Mouse (Mus musculus): ENCODE results near the gene Zfp385c. TPM values are rescaled to one million over a fixed set of nuclear protein-coding genes. Genes with fewer than 3 reads are reported as not detected.
"Not testable (repeated sequence)": the region's sequence is repeated elsewhere in the genome, so short reads cannot be mapped to it uniquely, and the experiment has no call there.

The Zfp385c gene
- polyA plus RNA-seq, 1 experiment, result not detected

DNA sequence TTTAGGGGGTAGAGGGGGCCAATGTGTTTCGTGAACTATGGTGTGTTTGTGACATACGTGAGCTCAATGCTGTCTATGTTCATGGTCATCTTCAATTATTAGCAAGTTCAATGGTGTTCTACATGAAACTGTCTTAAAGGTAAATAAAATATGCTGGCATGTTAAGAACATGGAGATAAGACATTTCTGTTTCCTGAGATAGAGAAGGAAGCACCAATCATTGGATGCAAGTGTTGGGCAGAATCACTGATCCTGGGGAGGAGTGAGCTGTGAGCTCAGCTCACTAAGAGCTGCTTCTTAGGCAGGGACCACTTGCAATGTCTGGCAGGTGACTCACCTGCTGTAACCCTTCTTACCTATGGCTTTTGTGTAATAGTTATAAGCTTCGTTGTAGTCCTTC lies 90.9 kb downstream of the Zfp385c start:
- TF ChIP-seq POLR2A (IDR thresholded peaks at IDR 0.05; ENCODE audit: borderline replicate concordance, low read depth, low read length), result no peak
- no peak for TF ChIP-seq CTCF (IDR thresholded peaks at IDR 0.05; ENCODE audit: low read depth, low read length)
- H3K4me1 ChIP-seq (ENCODE audit: control insufficient read depth, insufficient read depth, low read length), result peaks cover 4% of the 10 kb centered on the region
- no peak overlapping the region for H3K27ac ChIP-seq (ENCODE audit: insufficient read depth, low read depth, low read length)
- H3K4me3 ChIP-seq (ENCODE audit: insufficient read depth, low read length), result no peak overlapping the region

DNA sequence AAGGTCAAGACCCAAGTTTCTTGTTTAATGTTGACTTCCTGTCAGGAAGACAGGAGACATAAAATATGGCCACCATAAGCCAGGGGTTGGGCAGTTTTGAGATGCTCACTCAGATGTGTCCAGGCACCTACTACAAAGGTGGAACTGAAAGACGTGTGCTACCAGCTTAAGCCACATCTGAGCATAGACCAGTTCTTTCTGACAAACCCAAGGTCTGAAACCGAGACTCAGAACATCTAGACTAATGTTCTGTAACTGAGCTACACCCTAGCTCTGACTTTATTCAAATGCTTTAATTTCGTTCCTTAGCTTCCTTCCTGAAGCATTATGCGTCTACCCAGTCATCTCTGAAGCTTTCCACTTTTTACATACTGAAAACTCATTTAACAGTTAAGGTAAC lies 94.2 kb downstream of the Zfp385c start:
- Histone ChIP-seq H3K27ac (ENCODE audit: insufficient read depth, low read depth, low read length) (no peak overlapping the region), H3K4me3 (ENCODE audit: insufficient read depth, low read length) (no peak overlapping the region), H3K4me1 (ENCODE audit: control insufficient read depth, insufficient read depth, low read length) (no peaks in the 10 kb centered on the region)
- TF ChIP-seq POLR2A (IDR thresholded peaks at IDR 0.05; ENCODE audit: borderline replicate concordance, low read depth, low read length) (no peak), CTCF (IDR thresholded peaks at IDR 0.05; ENCODE audit: low read depth, low read length) (no peak)

DNA sequence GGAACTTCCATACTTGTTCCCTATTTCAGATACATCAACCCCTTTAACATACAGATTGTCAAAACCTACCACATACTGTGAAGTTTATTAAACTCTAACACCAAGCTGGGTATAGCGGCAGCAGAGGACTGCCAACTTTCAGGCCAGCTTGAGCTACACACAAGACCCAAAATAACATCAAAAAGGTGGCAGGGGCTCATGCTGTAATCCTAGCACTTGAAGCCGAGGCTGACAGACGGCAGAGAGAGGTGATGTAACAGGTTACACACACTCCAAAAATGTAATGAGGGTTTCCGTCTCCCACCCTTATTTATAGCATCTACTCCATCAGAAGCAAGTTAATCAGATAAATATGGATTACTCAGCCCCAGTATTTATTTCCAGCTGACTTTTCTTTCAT lies 96.7 kb downstream of the Zfp385c start:
- no peak for TF ChIP-seq POLR2A (IDR thresholded peaks at IDR 0.05; ENCODE audit: borderline replicate concordance, low read depth, low read length)
- TF ChIP-seq CTCF (IDR thresholded peaks at IDR 0.05; ENCODE audit: low read depth, low read length), result no peak
- H3K4me1 ChIP-seq (ENCODE audit: control insufficient read depth, insufficient read depth, low read length), result no peaks in the 10 kb centered on the region
- H3K27ac ChIP-seq (ENCODE audit: insufficient read depth, low read depth, low read length), result no peak overlapping the region

DNA sequence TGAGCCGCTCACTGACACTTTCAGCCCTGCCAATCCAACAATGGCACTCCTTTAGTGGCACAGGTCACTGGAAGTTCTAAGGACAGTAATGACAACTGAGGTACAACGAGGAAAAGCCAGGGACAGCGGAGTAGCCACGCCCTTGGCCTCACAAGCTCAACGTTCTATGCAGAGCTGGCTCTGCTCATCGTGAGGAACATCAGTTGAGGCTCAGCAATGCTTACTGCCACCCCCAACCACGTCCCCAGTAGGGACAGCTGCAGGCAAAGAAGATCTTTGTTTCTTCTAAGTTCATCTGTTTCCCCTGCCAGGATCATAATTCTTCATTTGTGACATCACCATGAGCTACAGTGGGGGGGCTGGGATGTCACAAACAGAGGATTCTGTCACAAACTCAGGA lies 97.6 kb downstream of the Zfp385c start:
- Histone ChIP-seq H3K27ac (ENCODE audit: insufficient read depth, low read depth, low read length) (no peak overlapping the region), H3K4me3 (ENCODE audit: insufficient read depth, low read length) (no peak overlapping the region), H3K4me1 (ENCODE audit: control insufficient read depth, insufficient read depth, low read length) (0 out of 2 replicates have a peak, but pooled peaks cover under 1% of the 10 kb centered on the region)
- TF ChIP-seq POLR2A (IDR thresholded peaks at IDR 0.05; ENCODE audit: borderline replicate concordance, low read depth, low read length) (no peak), CTCF (IDR thresholded peaks at IDR 0.05; ENCODE audit: low read depth, low read length) (no peak)

More for the DNA sequence above, 96.7 kb downstream of the Zfp385c start:
- H3K4me3 ChIP-seq (ENCODE audit: insufficient read depth, low read length), result no peak overlapping the region

DNA sequence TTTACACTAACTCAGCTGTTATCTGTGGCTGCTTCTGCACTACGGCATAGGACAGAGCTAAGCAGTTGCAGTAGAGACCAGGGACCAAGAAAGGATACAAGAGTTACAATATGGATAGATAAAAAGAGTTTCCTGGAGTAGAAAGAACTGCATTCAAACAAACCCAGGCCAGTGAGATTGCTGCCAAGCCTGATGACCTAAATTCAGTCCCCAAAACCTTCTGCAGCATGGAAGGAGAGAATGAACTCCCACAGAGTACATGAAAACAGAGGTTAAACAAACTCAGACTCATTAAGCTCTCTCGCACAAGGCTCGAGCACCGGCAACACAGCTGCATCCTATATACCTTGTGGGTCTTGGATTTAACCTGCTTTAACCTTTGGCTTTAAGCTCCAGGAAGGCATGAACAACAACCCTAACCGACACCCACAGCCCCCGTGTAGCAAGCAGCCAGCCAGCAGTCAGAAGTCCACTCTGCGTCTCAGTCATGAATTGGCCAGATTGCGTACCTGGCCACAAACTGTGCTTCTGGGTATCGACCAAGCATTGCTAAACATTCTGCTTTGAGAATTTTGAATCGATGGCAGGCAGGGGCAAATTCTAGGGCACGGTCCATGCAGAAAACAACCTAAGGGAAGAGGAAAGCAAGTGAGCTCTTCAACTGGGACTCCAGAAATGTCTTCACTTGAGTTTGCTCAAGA lies 99.8 kb downstream of the Zfp385c start:
- H3K4me1 ChIP-seq (ENCODE audit: control insufficient read depth, insufficient read depth, low read length), result peaks cover 8% of the 10 kb centered on the region; the same call in 1 of the 2 replicates
- H3K27ac ChIP-seq (ENCODE audit: insufficient read depth, low read depth, low read length), result no peak overlapping the region
- TF ChIP-seq POLR2A (IDR thresholded peaks at IDR 0.05; ENCODE audit: borderline replicate concordance, low read depth, low read length), result no peak
- no peak for TF ChIP-seq CTCF (IDR thresholded peaks at IDR 0.05; ENCODE audit: low read depth, low read length)
- no peak overlapping the region for H3K4me3 ChIP-seq (ENCODE audit: insufficient read depth, low read length)

DNA sequence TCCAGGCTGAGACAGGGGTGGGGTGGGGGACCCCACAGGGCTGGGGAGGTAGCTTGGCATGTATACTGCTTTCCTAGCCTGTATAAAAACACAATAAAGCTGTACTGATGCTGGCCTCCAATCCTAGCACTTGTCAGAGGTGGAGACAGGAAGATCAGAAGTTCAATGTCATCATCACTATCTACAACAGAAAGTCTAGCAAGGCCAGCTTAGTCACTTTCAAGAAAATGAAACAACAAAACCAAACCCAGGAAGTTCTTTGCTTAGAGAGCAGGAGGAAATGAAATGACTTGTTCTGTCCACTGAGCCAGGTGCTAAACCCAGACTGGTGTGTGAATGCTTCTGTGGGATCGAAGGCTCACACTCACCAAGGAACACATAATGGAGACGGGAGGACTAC lies 103.8 kb downstream of the Zfp385c start:
- Histone ChIP-seq H3K27ac (ENCODE audit: insufficient read depth, low read depth, low read length) (no peak overlapping the region), H3K4me1 (ENCODE audit: control insufficient read depth, insufficient read depth, low read length) (peaks cover 9% of the 10 kb centered on the region; the same call in 1 of the 2 replicates), H3K4me3 (ENCODE audit: insufficient read depth, low read length) (no peak overlapping the region)
- no peak for TF ChIP-seq CTCF (IDR thresholded peaks at IDR 0.05; ENCODE audit: low read depth, low read length)
- no peak for TF ChIP-seq POLR2A (IDR thresholded peaks at IDR 0.05; ENCODE audit: borderline replicate concordance, low read depth, low read length)

DNA sequence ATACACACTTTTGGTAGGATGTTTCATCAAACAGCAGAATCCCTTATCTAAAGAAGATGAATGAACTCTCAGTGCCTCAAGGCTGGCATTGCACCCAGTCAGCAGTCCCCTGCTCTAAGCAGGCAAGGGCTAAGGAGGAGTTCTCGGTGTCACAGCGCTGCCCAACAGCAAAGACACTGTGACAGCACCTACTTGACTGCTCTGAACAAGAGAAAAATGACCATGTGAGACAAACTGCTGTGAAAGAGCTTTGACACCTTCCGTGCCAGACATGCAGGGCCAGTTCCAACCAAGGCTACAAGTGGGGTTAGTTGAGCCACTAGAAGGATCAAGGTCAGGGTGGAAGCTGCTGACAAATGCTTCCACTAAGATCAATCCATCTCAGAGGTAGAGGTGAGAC lies 107.1 kb downstream of the Zfp385c start:
- H3K4me3 ChIP-seq (ENCODE audit: insufficient read depth, low read length), result no peak overlapping the region
- H3K4me1 ChIP-seq (ENCODE audit: control insufficient read depth, insufficient read depth, low read length), result peaks cover 14% of the 10 kb centered on the region
- no peak for TF ChIP-seq CTCF (IDR thresholded peaks at IDR 0.05; ENCODE audit: low read depth, low read length)
- TF ChIP-seq POLR2A (IDR thresholded peaks at IDR 0.05; ENCODE audit: borderline replicate concordance, low read depth, low read length), result no peak
- H3K27ac ChIP-seq (ENCODE audit: insufficient read depth, low read depth, low read length), result no peak overlapping the region

DNA sequence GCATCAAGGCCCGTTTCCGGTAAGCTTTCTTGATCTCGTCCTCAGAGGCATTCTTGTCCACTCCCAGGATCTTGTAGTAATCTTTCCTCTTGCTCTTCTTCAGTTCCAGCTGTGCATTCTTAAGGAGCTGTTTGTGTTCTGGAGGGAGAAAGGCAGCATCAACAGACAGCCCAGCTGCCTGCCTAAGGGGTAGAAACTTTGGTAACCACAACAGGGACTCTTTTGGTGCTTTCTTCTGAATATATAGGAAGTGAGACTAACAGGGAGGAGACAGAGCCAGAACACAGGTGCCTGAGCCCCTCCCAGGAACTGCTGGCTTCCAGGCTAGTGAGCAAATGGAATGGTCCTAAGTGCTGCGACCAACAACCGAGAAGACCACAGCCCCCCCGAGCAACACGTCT lies 107.7 kb downstream of the Zfp385c start:
- TF ChIP-seq POLR2A (IDR thresholded peaks at IDR 0.05; ENCODE audit: borderline replicate concordance, low read depth, low read length) (no peak), CTCF (IDR thresholded peaks at IDR 0.05; ENCODE audit: low read depth, low read length) (no peak)
- no peak overlapping the region for H3K27ac ChIP-seq (ENCODE audit: insufficient read depth, low read depth, low read length)
- H3K4me3 ChIP-seq (ENCODE audit: insufficient read depth, low read length), result no peak overlapping the region
- H3K4me1 ChIP-seq (ENCODE audit: control insufficient read depth, insufficient read depth, low read length), result peaks cover 13% of the 10 kb centered on the region

DNA sequence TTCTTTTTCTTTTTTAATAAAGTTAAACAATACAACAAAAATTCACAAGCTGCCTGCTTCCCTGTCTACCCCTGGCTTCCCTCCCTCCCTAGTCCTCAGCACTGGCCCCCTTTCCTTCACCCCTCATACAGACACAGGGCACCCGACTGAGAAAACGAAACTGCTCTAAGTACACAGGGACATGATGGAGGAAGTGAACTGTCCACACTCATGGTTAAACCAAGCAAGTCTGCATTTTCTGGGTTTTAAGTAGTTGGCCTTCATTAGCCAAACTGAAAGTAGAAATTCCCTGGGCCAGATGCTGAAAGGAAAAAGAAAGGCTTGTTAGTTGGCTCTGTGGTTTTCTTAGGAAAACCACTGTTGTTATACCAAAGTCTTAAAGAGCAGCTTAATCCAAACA lies 109.4 kb downstream of the Zfp385c start:
- Histone ChIP-seq H3K4me1 (ENCODE audit: control insufficient read depth, insufficient read depth, low read length) (peaks cover 5% of the 10 kb centered on the region), H3K4me3 (ENCODE audit: insufficient read depth, low read length) (no peak overlapping the region), H3K27ac (ENCODE audit: insufficient read depth, low read depth, low read length) (no peak overlapping the region)
- no peak for TF ChIP-seq POLR2A (IDR thresholded peaks at IDR 0.05; ENCODE audit: borderline replicate concordance, low read depth, low read length)
- TF ChIP-seq CTCF (IDR thresholded peaks at IDR 0.05; ENCODE audit: low read depth, low read length), result no peak

DNA sequence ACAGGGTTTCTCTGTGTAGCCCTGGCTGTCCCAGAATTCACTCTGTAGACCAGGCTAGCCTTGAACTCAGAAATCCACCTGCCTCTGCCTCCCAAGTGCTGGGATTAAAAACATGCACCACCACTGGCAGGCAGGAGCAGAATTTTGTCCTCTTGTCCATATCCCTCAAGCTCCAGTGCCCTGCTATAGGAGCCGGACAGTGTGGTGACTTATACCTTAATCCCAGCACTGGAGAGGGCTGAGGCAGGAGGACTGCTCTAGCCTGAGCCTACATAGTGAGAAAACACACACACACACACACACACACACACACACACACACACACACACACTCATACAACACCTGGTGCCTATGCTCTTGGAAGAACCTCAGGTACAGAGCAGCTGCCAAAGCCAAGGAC lies 109.8 kb downstream of the Zfp385c start:
- H3K27ac ChIP-seq (ENCODE audit: insufficient read depth, low read depth, low read length); H3K4me1 ChIP-seq (ENCODE audit: control insufficient read depth, insufficient read depth, low read length); H3K4me3 ChIP-seq (ENCODE audit: insufficient read depth, low read length): not testable (repeated sequence)

DNA sequence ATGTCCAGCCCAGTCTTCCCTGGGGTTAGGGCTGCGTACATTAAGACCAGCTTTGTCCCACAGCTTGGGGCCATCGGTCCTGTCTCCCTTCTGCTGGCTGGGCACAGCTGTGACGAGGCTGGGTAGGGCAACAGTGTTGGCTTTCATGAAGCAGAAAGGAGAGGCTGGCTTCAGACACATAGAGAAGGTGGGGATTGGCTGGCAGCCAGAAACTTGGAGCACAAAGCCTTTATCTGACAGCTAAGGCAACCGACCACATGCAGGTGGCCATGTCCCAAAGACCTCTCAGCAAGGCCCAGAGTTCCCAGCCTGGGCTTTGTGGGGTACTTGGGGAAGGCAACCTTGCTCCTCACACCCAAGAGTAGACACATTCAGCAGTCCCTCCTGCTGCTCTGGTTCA lies 110.5 kb downstream of the Zfp385c start:
- TF ChIP-seq CTCF (IDR thresholded peaks at IDR 0.05; ENCODE audit: low read depth, low read length) (no peak), POLR2A (IDR thresholded peaks at IDR 0.05; ENCODE audit: borderline replicate concordance, low read depth, low read length) (no peak)
- Histone ChIP-seq H3K4me1 (ENCODE audit: control insufficient read depth, insufficient read depth, low read length) (peaks cover 5% of the 10 kb centered on the region), H3K27ac (ENCODE audit: insufficient read depth, low read depth, low read length) (no peak overlapping the region), H3K4me3 (ENCODE audit: insufficient read depth, low read length) (no peak overlapping the region)
